Mouse (Mus musculus): ENCODE data around the gene Scyl1. TPM values are rescaled to one million over a fixed set of nuclear protein-coding genes. Genes with fewer than 3 reads are reported as not detected.

The Scyl1 gene
- polyA plus RNA-seq, 1 experiment = 113 TPM

- WGBS = 92% methylated on average over 14 of the region's 14 CpGs
- peaks cover 42% of the 10 kb centered on the region for H3K4me1 ChIP-seq (replicated peaks; ENCODE audit: control insufficient read depth, insufficient read depth, low read length)
These were observed 37.9 kb upstream of the Scyl1 start for GRCm38 (mm10) chr19:5808955-5809711.

GRCm38 (mm10) chr19:5807740-5808139, 36.5 kb upstream of the Scyl1 start:
- 79% methylated on average over 3 of the region's 3 CpGs for WGBS
- no peaks in the 10 kb centered on the region for H3K36me3 ChIP-seq (ENCODE audit: control insufficient read depth, insufficient read depth, low read length)
- peaks cover 37% of the 10 kb centered on the region for H3K4me1 ChIP-seq (replicated peaks; ENCODE audit: control insufficient read depth, insufficient read depth, low read length)
- TF ChIP-seq CTCF (IDR thresholded peaks at IDR 0.05; ENCODE audit: borderline replicate concordance, control insufficient read depth, extremely low read depth, insufficient read depth, low read length, poor library complexity) (no peak), POLR2A (IDR thresholded peaks at IDR 0.05; ENCODE audit: control insufficient read depth, extremely low read depth, insufficient read depth, low read length, poor library complexity) (no peak)
- H3K4me3 ChIP-seq (ENCODE audit: control insufficient read depth, insufficient read depth, low read length) = no peak overlapping the region
- no peak overlapping the region for H3K27ac ChIP-seq (ENCODE audit: control insufficient read depth, insufficient read depth, low read length)
- H3K27me3 ChIP-seq (ENCODE audit: control insufficient read depth, insufficient read depth, low read length) = no peaks in the 10 kb centered on the region
- DNase-seq = no peak

More at GRCm38 (mm10) chr19:5808955-5809711, 37.9 kb upstream of the Scyl1 start:
- H3K4me3 ChIP-seq (ENCODE audit: control insufficient read depth, insufficient read depth, low read length) = no peak overlapping the region
- no peak for DNase-seq
- TF ChIP-seq POLR2A (IDR thresholded peaks at IDR 0.05; ENCODE audit: control insufficient read depth, extremely low read depth, insufficient read depth, low read length, poor library complexity) = no peak
- TF ChIP-seq CTCF (IDR thresholded peaks at IDR 0.05; ENCODE audit: borderline replicate concordance, control insufficient read depth, extremely low read depth, insufficient read depth, low read length, poor library complexity) = no peak
- H3K27ac ChIP-seq (ENCODE audit: control insufficient read depth, insufficient read depth, low read length) = no peak overlapping the region
- no peaks in the 10 kb centered on the region for H3K27me3 ChIP-seq (ENCODE audit: control insufficient read depth, insufficient read depth, low read length)
- H3K36me3 ChIP-seq (ENCODE audit: control insufficient read depth, insufficient read depth, low read length) = no peaks in the 10 kb centered on the region

GRCm38 (mm10) chr19:5806809-5807205, 35.6 kb upstream of the Scyl1 start:
- WGBS = 15% methylated on average over 6 of the region's 6 CpGs
- H3K27ac ChIP-seq (ENCODE audit: control insufficient read depth, insufficient read depth, low read length) = peak overlapping the region; percentile 86
- H3K36me3 ChIP-seq (ENCODE audit: control insufficient read depth, insufficient read depth, low read length) = no peaks in the 10 kb centered on the region
- peaks cover 37% of the 10 kb centered on the region for H3K4me1 ChIP-seq (replicated peaks; ENCODE audit: control insufficient read depth, insufficient read depth, low read length)
- H3K27me3 ChIP-seq (ENCODE audit: control insufficient read depth, insufficient read depth, low read length) = no peaks in the 10 kb centered on the region
- TF ChIP-seq CTCF (IDR thresholded peaks at IDR 0.05; ENCODE audit: borderline replicate concordance, control insufficient read depth, extremely low read depth, insufficient read depth, low read length, poor library complexity) = no peak
- TF ChIP-seq POLR2A (IDR thresholded peaks at IDR 0.05; ENCODE audit: control insufficient read depth, extremely low read depth, insufficient read depth, low read length, poor library complexity) = no peak
- no peak overlapping the region for H3K4me3 ChIP-seq (ENCODE audit: control insufficient read depth, insufficient read depth, low read length)
- DNase-seq = no peak

- 25% methylated on average over 8 of the region's 8 CpGs for WGBS
- Histone ChIP-seq H3K27ac (ENCODE audit: control insufficient read depth, insufficient read depth, low read length) (peak overlapping the region; percentile 86), H3K4me3 (ENCODE audit: control insufficient read depth, insufficient read depth, low read length) (no peak overlapping the region), H3K4me1 (replicated peaks; ENCODE audit: control insufficient read depth, insufficient read depth, low read length) (peaks cover 37% of the 10 kb centered on the region), H3K27me3 (ENCODE audit: control insufficient read depth, insufficient read depth, low read length) (no peaks in the 10 kb centered on the region), H3K36me3 (ENCODE audit: control insufficient read depth, insufficient read depth, low read length) (no peaks in the 10 kb centered on the region)
- no peak for DNase-seq
- TF ChIP-seq CTCF (IDR thresholded peaks at IDR 0.05; ENCODE audit: borderline replicate concordance, control insufficient read depth, extremely low read depth, insufficient read depth, low read length, poor library complexity) (no peak), POLR2A (IDR thresholded peaks at IDR 0.05; ENCODE audit: control insufficient read depth, extremely low read depth, insufficient read depth, low read length, poor library complexity) (no peak)
These were observed 35.0 kb upstream of the Scyl1 start for GRCm38 (mm10) chr19:5806051-5806808.

- DNase-seq = no peak
- H3K4me1 ChIP-seq (replicated peaks; ENCODE audit: control insufficient read depth, insufficient read depth, low read length) = peaks cover 28% of the 10 kb centered on the region
- 26% methylated on average over 8 of the region's 8 CpGs for WGBS
These were observed 33.2 kb upstream of the Scyl1 start for GRCm38 (mm10) chr19:5804371-5804899.

GRCm38 (mm10) chr19:5803881-5804279, 32.7 kb upstream of the Scyl1 start:
- H3K36me3 ChIP-seq (ENCODE audit: control insufficient read depth, insufficient read depth, low read length) = peaks cover 3% of the 10 kb centered on the region
- H3K4me1 ChIP-seq (replicated peaks; ENCODE audit: control insufficient read depth, insufficient read depth, low read length) = peaks cover 28% of the 10 kb centered on the region
- peak overlapping the region; percentile 38 for H3K4me3 ChIP-seq (ENCODE audit: control insufficient read depth, insufficient read depth, low read length)
- H3K27ac ChIP-seq (ENCODE audit: control insufficient read depth, insufficient read depth, low read length) = peak overlapping the region; percentile 94
- no peak for DNase-seq
- no peak for TF ChIP-seq POLR2A (IDR thresholded peaks at IDR 0.05; ENCODE audit: control insufficient read depth, extremely low read depth, insufficient read depth, low read length, poor library complexity)
- TF ChIP-seq CTCF (IDR thresholded peaks at IDR 0.05; ENCODE audit: borderline replicate concordance, control insufficient read depth, extremely low read depth, insufficient read depth, low read length, poor library complexity) = no peak
- WGBS = 5% methylated on average over 16 of the region's 16 CpGs
- no peaks in the 10 kb centered on the region for H3K27me3 ChIP-seq (ENCODE audit: control insufficient read depth, insufficient read depth, low read length)

More at GRCm38 (mm10) chr19:5804371-5804899, 33.2 kb upstream of the Scyl1 start:
- no peaks in the 10 kb centered on the region for H3K27me3 ChIP-seq (ENCODE audit: control insufficient read depth, insufficient read depth, low read length)
- H3K27ac ChIP-seq (ENCODE audit: control insufficient read depth, insufficient read depth, low read length) = peak overlapping the region; percentile 94
- H3K36me3 ChIP-seq (ENCODE audit: control insufficient read depth, insufficient read depth, low read length) = no peaks in the 10 kb centered on the region; the same call in 1 of the 2 replicates
- H3K4me3 ChIP-seq (ENCODE audit: control insufficient read depth, insufficient read depth, low read length) = no peak overlapping the region; the same call in 1 of the 2 replicates
- TF ChIP-seq CTCF (IDR thresholded peaks at IDR 0.05; ENCODE audit: borderline replicate concordance, control insufficient read depth, extremely low read depth, insufficient read depth, low read length, poor library complexity) = no peak
- no peak for TF ChIP-seq POLR2A (IDR thresholded peaks at IDR 0.05; ENCODE audit: control insufficient read depth, extremely low read depth, insufficient read depth, low read length, poor library complexity)

All from thymus, adult 2 months (tissue).